Mouse (Mus musculus): ENCODE results near the gene Gemin5.

DNA sequence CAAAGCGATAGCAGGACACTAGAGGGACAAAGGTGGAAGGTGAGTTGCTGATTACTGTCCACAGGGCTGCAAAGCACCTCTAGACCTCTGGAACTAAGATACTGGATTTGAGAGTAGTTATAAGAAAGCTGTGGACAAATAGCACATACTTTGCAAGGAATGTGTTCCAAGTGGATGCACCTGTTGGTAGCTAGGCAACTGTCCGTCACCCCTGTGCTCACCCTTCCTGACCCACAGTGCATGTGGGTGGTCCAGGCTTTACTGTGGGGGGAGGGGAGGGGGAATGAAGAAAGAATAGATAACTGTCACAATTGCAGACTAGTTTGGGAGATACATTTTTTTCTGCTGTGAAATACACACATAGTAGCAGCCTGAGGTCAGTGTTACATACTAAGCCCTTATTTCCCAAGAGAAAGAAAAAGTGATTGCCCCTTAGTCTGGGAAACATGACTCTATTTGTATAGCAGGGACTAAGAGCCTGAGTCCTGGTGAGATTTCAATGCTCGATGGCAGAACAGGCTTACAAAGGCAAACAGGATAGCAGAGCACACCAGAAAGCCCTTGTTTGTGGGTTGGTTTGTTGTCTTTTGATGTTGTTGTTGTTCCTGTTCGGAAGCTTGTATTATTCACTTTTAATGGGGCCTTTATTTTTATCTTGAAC lies 25.7 kb upstream of the Gemin5 start:
- TF ChIP-seq CTCF (IDR thresholded peaks at IDR 0.05; ENCODE audit: control insufficient read depth, insufficient read depth, insufficient replicate concordance, low read depth, low read length) (no peak), POLR2A (IDR thresholded peaks at IDR 0.05; ENCODE audit: control insufficient read depth, low read depth, low read length) (no peak)

Measured in testis, adult 2 months (tissue).